Mouse (Mus musculus): ENCODE data around the gene Hoxb6.

Hoxb6 gene

DNA sequence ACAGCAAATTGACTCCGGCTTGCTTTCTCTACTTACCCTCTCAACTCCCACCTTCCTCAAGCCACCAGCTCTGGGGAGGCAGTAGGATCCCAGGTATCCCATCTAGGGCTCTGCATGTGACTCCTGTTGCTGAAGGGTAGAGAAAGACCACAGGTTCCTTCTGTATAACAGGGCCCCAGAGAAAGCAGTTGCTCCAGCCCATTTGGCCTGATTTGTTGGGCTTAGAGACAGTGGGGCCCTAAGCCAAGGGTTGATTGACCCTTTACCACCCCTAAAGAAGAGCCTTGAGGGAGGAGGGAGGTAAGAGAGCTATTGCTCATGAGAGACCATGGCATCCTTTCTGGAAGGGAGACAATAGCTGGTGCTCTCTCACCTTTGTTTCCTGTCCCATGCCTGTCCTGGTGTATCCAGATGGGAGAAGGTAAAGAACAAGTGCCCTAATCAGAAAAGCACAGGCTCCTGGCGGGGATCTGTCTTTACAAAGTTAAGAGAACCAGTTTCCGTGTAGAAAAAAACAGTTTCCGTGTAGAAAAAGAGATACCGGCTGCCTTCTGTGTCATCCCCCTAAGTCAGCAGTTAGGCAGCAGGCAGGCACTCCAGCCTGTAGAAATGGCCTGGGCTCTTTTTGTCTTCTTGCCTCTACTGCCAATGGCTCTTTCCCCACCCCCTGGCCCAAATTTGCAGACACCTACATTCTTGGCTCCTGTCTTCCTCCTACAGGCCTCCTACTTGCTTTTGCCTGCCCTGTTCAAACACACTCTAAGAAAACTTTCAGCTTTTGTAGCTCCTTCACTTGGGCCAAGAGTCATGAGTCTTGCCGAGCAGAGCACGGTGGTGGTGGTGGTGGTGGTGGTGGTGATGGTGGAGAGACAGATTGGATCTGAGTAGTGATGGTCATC lies 46.9 kb downstream of the Hoxb6 start:
- DNase-seq: no peak

DNA sequence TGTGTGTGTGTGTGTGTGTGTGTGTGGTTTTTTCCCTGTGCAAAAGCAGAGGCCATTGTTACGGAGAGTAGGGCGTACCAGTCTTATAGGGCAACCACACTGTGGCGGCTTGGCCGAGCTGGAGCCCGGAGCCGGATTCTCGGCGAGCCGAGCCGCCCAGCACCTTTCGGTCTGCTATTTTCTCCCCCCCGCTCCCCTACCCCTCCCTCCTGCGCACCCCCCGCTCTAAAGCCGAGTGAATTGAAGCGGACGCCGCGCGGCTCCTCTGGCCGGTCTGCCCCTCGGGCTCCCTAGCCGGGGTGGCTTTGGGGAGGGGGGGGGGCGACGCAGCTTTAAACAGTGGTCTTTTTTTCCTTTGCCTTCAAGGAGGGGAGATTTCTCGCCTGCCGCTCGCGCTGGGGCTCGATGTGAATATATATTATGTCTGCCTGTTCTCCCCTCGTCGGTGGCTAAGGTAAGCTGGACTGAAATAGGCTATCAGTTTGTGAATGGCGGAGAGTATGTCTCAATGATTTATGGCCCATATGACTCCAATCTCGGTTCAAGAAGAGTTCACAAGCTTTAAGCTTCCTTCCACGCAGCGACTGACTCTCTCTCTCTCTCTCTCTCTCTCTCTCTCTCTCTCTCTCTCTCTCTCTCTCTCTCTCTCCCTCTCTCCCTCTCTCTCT lies 48.6 kb downstream of the Hoxb6 start:
- DNase-seq: peak; percentile 61 to 80

DNA sequence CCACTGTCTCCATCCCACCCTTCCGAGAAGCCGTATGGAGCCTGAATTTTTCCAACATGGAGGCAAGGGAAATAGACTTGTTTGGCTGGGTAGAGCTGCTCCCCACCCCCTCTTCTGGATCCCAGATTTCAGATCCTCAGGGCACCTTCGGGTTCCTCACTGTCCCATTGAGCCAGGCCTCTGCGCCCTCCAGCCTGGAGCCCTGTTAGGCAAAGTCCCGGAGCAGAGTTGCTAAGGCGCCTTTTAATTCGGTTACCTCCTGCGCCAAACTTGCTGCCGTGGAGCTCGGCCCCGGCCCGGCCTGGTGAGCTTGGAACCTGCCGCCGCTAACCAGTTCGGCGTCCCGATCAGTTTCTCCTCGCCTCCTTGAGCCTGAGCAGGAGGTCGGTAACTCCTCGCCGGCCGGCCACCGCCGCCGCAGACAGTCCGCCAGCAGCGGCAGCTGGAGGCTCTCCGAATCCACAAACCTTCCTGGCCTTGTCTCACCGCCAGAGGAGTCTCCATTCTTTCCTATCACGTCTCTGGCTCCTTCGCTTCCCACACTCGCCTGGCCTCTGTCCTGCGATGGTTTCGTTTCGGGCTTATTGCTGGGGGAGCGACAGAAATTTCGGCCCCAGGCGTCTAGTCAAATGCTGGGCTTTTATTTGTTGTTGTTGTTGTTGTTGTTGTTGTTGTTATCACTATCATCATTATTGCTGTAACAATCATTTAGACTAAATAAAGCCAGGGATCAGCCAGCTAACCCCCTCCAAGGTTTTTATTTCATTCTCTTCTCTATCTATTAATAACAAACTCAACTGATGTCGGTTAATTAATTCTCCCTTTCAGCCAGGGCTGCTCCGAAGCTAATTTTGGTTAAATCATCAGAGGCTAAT lies 49.7 kb downstream of the Hoxb6 start:
- DNase-seq: peak; percentile 69 to 81

DNA sequence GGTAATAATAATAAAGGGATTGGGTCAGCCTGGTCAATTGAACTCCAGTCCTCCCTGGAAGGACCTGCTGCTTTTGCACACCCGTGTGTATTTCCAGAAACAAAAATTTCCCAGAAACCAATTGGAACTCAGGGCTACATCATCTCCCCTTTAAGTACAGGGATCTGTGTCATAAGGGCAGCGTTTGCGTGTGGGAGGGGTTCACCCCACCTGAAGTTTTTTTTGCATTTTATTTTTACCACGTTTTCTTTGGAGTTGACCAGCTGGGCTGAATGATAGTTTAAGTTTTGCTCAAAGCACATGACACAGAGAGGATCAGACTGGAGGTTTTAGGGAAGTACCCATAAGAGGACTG lies 50.3 kb downstream of the Hoxb6 start:
- no peak for DNase-seq

DNA sequence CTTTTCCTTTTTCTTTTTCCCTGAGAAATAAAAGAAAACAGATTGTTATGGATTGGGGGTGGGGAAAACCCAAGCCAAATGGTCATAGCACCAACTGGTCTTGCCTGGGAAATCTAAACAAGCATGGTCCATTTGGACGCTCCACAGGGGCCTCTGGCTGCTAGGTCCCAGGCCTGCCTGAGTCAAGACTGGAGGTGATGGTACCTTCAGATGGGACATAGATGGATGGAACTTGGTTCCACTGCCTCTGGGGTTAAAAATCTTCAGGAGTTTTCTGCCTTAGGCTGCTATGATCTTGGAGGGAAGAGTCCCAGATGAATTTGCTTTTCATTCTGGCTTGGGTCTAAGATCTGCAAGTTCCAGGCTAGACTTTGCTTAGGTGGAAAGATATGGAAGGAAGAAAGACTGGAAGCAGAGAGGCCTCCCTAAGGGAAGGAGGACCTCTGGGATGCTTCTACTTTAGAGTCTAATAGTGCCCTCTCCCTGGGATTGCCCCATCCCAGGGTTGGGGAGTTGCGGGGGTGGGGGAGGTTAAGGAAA lies 51.0 kb downstream of the Hoxb6 start:
- no peak for DNase-seq

- peak; percentile 49 to 84 for DNase-seq
Measured at GRCm38 (mm10) chr11:96344061-96344877, 52.0 kb downstream of the Hoxb6 start.

DNA sequence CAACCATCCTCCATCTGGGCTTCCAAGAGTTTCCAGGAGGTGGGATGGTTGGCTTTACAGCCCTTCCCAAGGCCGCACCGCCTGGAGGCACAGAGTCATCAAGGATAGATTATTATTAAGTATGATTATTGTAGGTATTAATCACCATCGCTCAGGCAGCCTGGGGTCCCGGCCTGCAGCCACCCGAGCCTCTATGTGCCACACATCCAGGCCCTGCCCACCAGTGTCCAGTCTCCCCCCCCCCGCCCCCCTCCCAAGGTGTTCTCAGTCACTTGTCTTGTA lies 52.5 kb downstream of the Hoxb6 start:
- DNase-seq: no peak

DNA sequence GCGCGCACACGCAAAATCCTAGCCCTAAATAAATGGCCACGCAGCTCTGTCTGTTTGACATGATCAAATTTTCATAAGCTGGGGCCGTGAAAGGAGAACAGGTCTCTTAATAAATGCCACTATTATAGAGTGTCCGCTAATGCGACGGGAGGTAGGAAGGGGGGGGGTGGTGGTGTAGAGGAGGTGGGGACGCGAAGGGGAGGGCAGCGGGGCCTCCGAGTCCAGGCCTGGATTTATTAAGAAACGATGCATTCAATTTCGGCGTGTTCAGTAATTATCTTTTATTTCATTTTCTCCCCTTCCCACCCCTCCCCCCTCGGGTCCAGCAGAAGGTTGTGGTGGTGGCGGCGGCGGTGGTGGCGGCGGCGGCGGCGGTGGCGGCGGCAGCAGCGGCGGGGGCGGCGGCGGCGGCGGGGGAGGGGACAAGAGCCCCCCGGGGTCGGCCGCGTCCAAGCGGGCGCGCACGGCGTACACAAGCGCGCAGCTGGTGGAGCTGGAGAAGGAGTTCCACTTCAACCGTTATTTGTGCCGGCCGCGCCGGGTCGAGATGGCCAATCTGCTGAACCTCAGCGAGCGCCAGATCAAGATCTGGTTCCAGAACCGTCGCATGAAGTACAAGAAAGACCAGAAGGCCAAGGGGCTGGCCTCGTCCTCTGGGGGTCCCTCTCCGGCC lies 53.1 kb downstream of the Hoxb6 start:
- DNase-seq: peak; percentile 57 to 72

- peak; percentile 79 to 88 for DNase-seq
Measured at GRCm38 (mm10) chr11:96345893-96346806, 53.9 kb downstream of the Hoxb6 start.

GRCm38 (mm10) chr11:96346916-96347520 lies 54.7 kb downstream of the Hoxb6 start:
- DNase-seq: peak; percentile 52 to 82

DNA sequence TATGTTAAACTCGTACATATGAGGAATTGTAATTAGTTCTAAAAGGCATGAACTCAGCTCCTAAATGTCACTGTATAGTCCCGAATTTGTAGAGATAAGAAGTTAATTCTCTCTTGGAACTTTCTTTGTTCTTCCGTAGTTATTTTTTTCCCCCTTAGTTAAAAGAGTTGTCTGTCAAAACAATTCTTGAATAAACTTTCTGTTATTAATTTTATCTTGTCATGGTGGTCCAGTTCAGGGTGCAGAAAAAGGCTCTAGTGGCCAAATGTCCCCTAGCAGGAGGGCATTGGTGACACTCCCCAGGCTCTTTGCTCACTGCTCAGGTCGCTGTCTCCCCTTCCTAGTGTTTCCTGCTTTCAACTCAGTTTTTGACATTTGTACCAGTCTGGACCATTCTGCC lies 55.4 kb downstream of the Hoxb6 start:
- no peak for DNase-seq

DNA sequence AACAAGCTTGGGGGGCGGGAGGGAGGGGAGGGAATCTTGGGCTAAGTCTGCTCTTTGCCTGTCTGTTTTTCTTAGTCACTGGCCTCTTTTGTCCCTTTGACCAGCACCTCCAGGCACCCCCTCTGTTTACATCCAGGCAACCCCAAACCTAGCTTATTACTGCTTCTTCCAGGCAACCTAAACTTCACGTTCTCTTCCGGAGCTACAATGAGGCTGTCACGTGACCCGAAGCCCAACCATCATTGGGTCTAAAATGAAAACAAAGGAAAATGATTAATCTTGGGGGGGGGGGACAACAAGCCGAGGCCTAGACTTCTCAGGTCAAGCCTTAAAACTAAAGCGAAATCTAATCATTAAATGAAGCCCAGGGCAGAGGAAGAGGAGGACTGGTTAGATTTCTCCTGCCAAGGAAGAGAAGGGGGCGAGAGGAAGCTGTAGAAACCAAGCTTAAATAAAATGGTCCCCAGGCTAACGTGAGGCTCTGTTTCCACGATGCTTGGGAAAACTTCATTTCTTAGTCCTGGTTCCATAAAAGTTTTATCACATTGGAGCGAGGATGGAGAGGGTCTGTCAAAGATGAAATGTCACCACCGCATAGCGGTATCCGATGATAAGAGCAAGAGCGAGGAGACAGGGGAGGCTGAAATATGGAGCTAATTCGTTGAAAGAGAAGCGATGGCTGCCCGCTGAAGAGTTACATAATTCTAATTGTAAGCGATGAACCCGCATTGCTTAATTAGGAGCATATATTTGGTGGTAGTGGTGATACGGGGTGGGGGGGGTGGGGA lies 56.1 kb downstream of the Hoxb6 start:
- peak; percentile 91 for DNase-seq

DNA sequence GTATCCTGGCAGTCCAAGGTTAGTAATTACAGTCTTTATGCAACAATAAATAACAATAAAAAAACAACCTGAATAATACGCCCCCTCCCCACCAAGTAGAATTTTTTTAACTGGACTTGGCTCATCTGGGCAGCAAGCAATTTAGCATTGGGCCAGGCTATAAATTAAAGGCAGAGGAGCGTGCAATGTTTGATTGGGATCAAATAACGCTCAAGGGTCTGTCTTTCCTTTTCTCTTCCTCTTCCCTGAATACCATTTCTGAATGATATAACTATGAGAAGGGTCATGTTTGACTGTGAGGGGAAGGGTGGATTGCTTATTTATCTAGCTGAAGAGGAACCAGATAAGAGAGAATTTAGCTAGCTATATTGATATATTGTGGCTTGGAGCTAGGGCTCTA lies 56.7 kb downstream of the Hoxb6 start:
- DNase-seq: no peak

DNA sequence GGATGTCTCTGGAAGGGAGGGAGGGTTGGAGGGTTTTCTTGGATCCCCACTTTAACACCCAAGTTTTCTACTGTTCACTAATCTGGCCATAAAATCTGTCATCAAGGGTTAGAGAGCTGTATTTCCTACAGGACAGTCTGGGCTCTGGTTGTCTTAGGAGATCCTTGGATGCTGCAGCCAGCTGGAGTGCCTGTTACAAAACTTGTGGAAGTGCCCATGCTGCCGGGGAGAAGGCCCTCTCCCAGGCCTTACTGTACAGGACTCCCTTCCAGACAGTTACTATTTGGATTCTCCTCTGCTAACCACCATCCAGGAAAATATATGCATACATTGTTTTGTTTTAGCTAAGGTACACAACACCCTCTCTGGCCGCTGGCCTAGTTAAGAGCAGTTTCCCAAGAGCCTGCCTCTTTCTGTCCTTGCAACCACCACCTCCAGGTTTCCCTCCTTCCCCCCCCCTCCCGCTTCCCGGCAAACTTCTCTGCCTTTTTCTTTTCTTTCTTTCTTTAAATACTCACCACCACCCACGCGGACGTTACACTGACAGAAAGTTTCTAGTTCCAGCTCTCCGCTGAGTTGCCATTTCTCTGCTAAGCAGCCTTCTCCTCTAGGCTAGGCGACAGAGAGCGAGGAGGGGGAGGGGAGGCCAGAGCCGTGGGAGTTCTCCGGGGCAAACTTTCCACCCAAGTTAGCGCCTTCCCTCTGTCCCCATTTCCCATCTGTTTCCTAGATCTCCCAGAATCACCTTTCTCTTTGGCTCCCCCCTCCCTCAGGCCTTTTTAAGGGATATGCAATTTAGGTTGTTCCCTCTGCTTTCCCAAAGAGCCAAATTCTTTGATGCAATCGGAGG lies 57.4 kb downstream of the Hoxb6 start:
- DNase-seq: peak; percentile 74 to 80

DNA sequence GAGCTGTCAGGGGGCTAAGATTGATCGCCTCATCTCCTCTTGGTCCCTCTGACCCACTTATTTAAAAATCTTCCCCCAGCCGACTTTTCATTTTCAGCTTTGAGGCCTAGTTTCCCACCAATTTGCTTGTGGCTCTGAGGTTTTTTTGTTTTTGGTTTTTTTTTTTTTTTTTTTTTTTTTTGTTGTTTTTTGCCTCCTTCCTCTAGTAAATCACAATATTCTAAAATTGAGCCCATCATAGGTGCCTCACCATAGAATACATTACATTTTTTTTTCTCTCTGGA lies 58.0 kb downstream of the Hoxb6 start, which contains the start of gene Hoxb2:
Hoxb2 (plus strand) TSS at position 185 of the 284 bp plus-strand sequence.
- DNase-seq: no peak

- DNase-seq: no peak
Measured at GRCm38 (mm10) chr11:96350791-96351190, 58.5 kb downstream of the Hoxb6 start.
